Mouse (Mus musculus) cerebellum, adult 2 months (tissue): ENCODE results near the gene Abhd11. TPM values are rescaled to one million over a fixed set of nuclear protein-coding genes. Genes with fewer than 3 reads are reported as not detected.
A peak's percentile ranks its signal among the peaks of the same experiment; 100 is the strongest.
"Not testable (repeated sequence)": the region's sequence is repeated elsewhere in the genome, so short reads cannot be mapped to it uniquely, and the experiment has no call there.

Source experiments
- DNase-seq, 2 experiments: peaks; one replicate each; pipeline ENCODE4 v3.0.0; 2021
- H3K27ac ChIP-seq: fragments of 200-500 bp; 2 replicates; pipeline ENCODE4 v1.5.1; 2012; ENCODE audit warnings: low read length, control low read depth, inconsistent platforms; ENCODE audit not compliant: insufficient read depth
- H3K27me3 ChIP-seq: fragments of 200-500 bp; 2 replicates; pipeline ENCODE4 v1.6.1; 2012; ENCODE audit warnings: inconsistent platforms, mild to moderate bottlenecking, low read length, moderate library complexity; ENCODE audit not compliant: control insufficient read depth, insufficient read depth
- H3K4me1 ChIP-seq: fragments of 200-500 bp; 2 replicates; pipeline ENCODE4 v1.6.1; 2011; ENCODE audit warnings: low read length; ENCODE audit not compliant: control insufficient read depth, insufficient read depth
- H3K4me3 ChIP-seq: fragments of 200-500 bp; replicated peaks from 2 replicates; pipeline ENCODE3; 2011; ENCODE audit warnings: mild to moderate bottlenecking, low read depth, low read length, control low read depth; ENCODE audit not compliant: insufficient read depth
- CTCF ChIP-seq: fragments of 200-500 bp; IDR thresholded peaks from 2 replicates; pipeline ENCODE4 v1.5.1; 2011; ENCODE audit warnings: low read depth, mild to moderate bottlenecking, control low read depth, low read length, moderate library complexity, borderline replicate concordance; ENCODE audit not compliant: insufficient read depth
- POLR2A ChIP-seq: fragments of 200-500 bp; IDR thresholded peaks from 2 replicates; pipeline ENCODE4 v1.6.1; 2011; ENCODE audit warnings: low read length, control low read depth, borderline replicate concordance; ENCODE audit not compliant: insufficient read depth
- WGBS: fragments of 180-500 bp; shearing (Covaris S2); methylation state at CpG from one replicate; pipeline ENCODE4 v1.1.7; 2018; 5-methylcytosine and 5-hydroxymethylcytosine counted together
- polyA plus RNA-seq: library from polyadenylated mRNA; depleted of rRNA; stranded (reverse); fragments of >200 nt; gene quantifications from 2 replicates; pipeline ENCODE4 v1.2.3, GENCODE M21; 2012; rRNA removed

The Abhd11 gene
- polyA plus RNA-seq, result 59.0 and 65.1 TPM in 2 replicates

DNA sequence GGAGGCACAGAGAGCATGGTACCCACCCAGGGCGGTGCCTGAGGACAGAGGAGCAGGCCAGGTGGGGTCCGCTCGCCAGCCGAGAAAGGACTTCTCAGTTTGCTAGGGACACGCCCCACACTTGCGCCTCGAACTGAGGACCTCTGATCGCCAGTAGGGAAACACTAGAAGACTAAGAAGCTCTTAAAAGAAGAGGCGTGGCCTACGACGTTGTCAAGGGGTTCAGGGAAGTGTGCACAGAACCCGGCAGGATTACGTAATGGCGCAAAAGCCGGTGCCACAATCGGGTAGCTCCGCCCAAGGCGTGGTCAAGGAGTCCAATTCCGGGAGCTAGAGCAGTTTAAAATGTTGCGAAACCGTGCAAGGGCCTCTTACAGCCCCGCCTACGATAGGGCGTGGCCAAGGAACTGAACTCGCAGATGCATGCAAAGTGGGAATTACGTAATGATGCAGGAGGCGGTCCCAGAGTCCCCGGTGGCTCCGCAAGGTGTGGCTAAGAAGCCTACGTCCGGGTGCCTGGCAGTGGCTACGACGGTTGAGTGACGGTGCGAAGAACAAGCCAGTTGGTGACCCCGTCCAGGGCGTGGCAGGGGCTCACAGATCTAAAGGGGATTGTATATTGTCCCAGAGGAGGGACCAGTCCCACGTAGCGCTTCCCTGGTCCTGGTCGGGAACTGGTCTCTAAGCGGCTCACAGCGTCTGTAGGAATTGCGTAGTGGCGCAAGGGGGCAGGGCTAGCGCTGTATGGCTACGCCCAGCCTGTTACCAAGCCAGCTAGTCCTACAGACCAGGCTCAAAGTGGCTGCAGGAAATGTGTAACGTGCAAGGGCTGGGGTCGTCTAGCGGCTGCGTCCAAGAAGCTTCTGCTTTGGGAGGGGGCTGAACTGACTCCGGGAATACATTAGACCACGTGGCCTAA, at the start of gene Abhd11:
TSS of gene Abhd11 (plus strand) at position 482 of the 919 bp plus-strand sequence.
- Histone ChIP-seq H3K27me3 (no peaks in the 10 kb centered on the region), H3K4me3 (peak within 1 kb of the TSS; percentile 79), H3K4me1 (peaks cover 5% of the 10 kb centered on the region), H3K27ac (peak within 1 kb of the TSS; percentile 94)
- WGBS, result under 1% methylated on average over 52 of the region's 52 CpGs
- no peak for TF ChIP-seq CTCF
- peak; percentile 92 for TF ChIP-seq POLR2A
- DNase-seq, result peak; percentile 96 to 100

- no peak for DNase-seq
- H3K4me1 ChIP-seq, result no peaks in the 10 kb centered on the region
- no peak for TF ChIP-seq CTCF
- WGBS, result 61% methylated on average over 2 of the region's 2 CpGs
- no peak overlapping the region for H3K27ac ChIP-seq
- no peaks in the 10 kb centered on the region for H3K27me3 ChIP-seq
- no peak overlapping the region for H3K4me3 ChIP-seq
These were observed 48.5 kb upstream of the Abhd11 start for GRCm38 (mm10) chr5:134960430-134960829.

DNA sequence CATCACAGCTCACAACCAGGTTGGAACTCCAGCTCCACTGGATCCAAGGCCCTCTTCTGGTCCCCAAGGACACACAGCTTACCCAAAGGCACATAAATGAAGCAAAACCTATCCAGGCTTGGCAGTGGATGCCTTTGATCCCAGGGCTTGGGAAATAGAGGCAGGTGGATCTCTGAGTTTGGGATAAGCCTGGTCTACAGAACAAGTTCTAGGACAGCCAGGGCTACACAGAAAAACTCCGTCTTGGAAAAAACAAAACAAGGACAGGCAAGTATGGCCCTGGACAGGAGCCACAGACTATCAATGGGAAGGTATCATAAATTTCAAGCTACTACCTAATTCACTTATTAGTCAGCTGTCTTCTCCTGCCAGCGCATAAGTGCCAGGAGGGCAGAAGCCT, 47.4 kb upstream of the Abhd11 start:
- Histone ChIP-seq H3K4me3 (no peak overlapping the region), H3K4me1 (no peaks in the 10 kb centered on the region), H3K27me3 (no peaks in the 10 kb centered on the region), H3K27ac (no peak overlapping the region)
- TF ChIP-seq POLR2A (no peak), CTCF (no peak)
- DNase-seq, result no peak
- 92% methylated on average over 2 of the region's 2 CpGs for WGBS

DNA sequence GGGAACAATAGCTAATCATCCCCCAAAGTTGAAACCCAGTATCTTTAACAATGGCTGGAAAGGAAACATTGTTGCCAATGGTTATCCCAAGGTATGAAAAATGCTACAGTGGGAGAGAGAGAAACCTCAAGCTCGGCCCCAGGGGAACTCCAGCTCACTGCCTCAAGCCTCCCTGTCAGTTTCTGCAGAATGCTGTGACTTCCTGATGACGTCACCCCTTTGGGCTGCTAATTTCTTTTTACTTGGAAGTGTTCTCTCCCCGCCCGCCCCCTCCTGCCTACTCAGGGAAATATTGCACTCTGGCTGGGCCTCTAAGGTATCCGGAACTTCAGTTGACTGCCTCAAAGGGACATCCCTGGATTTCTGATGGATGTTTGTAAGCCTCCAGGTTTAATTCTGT, 45.4 kb upstream of the Abhd11 start:
- H3K27me3 ChIP-seq, result no peaks in the 10 kb centered on the region
- no peak overlapping the region for H3K27ac ChIP-seq
- 77% methylated on average over 5 of the region's 5 CpGs for WGBS
- TF ChIP-seq POLR2A (no peak), CTCF (no peak)
- DNase-seq, result no peak
- no peaks in the 10 kb centered on the region for H3K4me1 ChIP-seq
- no peak overlapping the region for H3K4me3 ChIP-seq

DNA sequence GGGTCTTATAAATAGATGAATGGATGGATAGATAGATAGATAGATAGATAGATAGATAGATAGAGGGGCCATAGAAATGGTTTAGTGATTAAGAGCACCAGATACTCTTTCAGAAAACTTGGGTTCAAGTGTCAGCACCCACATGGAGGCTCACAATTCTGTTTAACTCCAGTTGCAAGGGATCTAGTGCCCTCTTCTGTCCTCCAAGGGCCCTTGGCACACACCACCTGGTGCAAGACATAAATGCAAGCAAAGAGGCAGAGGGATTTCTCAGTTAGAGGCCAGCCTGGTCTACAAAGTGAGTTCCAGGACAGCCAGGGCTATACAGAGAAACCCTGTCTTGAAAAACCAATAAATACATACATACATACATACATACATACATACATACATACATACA, 44.3 kb upstream of the Abhd11 start:
- H3K4me3 ChIP-seq, result not testable (repeated sequence)

DNA sequence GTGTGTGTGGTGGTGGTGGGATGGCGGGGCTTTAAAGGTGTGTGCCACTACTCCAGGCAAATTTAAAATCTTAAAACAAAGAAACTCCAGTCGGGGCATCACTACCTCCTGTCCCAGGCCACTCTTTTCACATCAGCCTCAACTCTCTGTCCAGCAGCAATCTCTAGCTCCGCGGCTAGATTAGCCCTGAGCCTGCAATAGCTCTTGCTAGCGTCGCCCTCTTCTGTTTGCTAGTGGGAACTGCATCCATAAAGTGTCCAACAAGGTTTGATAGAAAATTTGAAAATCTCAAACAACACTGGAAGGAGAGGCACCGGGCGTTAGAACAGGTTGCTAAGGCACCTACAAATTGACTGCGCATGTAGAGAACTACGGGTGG, 43.5 kb upstream of the Abhd11 start:
- TF ChIP-seq CTCF (peak; percentile 75), POLR2A (no peak)
- WGBS, result 6% methylated on average over 10 of the region's 10 CpGs
- Histone ChIP-seq H3K27me3 (no peaks in the 10 kb centered on the region), H3K27ac (no peak overlapping the region), H3K4me1 (no peaks in the 10 kb centered on the region), H3K4me3 (no peak overlapping the region)
- peak; percentile 59 to 70 for DNase-seq

More for the DNA sequence above, 44.3 kb upstream of the Abhd11 start:
- H3K27me3 ChIP-seq, H3K4me1 ChIP-seq, H3K27ac ChIP-seq, DNase-seq: not testable (repeated sequence)

GRCm38 (mm10) chr5:134965852-134966821, 42.8 kb upstream of the Abhd11 start:
- WGBS, result 7% methylated on average over 33 of the region's 33 CpGs
- no peak; the same call in 1 of the 2 replicates for TF ChIP-seq CTCF
- DNase-seq, result peak; percentile 35 to 42
- Histone ChIP-seq H3K27ac (no peak overlapping the region), H3K27me3 (no peaks in the 10 kb centered on the region), H3K4me3 (peak overlapping the region; percentile 25), H3K4me1 (no peaks in the 10 kb centered on the region)
